Mouse (Mus musculus) c-Kit-positive CD71-positive TER-119-positive erythroid progenitor cells, embryonic 14.5 days (primary cell): ENCODE results near the gene Tbcb.
"Not testable (repeated sequence)": the region's sequence is repeated elsewhere in the genome, so short reads cannot be mapped to it uniquely, and the experiment has no call there.

Experiments used
- DNase-seq: peaks from one replicate; pipeline ENCODE4 v3.0.0-alpha.2; 2013; ENCODE audit warnings: low spot score

Tbcb gene

GRCm38 (mm10) chr7:30231669-30232454, at the start of gene Tbcb, which contains the start of gene Polr2i:
TSS of gene Tbcb (minus strand) at chr7:30232272.
TSS of gene Polr2i (plus strand) at chr7:30231948.
- DNase-seq = peak; percentile 97

GRCm38 (mm10) chr7:30281522-30281921, 49.5 kb upstream of the Tbcb start:
- DNase-seq = no peak

DNA sequence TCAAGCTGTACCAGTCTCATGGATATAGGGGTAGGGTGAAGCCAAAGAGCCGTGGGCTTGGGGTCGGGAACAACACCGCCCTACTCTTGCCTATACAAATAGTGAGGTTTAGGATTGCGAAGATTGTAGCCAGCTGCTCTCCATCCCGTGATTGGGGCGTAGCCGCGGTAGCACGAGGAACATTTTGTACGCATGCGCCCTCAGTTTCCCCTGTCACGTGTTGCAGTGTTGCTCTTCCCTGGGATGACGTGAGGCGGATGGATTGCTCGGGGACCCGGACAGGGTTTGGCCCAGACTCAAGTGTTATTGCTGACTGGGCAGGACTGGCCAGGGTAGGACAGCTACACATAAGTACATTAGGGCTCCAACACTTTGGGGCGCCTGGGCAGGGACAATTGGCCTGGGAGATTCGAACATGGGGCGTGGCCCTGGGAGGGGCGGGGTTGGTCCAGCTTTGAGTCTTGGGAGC, 48.6 kb upstream of the Tbcb start:
- DNase-seq = peak; percentile 79

DNA sequence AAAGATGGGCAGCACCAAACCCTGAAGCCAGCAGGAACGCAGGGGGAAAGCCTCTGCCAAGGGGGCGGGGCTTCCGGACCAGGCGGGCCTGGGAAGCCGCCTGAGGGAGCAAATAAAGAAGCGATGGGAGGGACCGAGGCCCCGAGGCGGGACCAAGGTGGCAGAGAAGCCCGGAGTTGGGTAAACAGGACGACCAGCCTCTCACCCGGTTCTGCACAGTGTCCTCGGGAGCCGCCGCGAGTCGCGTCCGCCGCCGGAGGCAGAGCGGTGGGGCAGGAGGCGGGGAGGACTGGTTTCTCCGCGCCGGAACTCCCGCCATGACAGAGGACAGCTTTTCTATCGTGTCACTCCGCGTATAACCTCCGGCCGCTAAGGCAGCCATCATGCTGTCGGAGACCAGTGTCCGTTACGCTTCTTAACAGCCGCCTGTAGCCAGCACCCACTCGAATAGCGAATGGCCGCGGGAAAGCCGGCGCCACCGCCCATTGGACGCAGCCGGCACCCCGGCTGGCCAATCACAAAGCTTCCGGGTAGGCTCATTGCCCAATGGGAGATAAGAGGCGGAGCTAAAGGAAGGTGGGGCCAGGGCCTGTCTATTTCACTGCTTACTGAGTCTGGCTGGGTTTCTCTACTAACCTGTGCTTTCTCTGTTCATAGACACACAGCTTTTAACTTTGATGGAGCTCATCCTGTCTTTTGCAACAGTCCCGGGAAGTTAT, 48.0 kb upstream of the Tbcb start, which contains the start of the genes Thap8 and Wdr62:
Gene Thap8 (plus strand): TSS at position 144 of the 719 bp plus-strand sequence.
Gene Wdr62 (minus strand): TSS at position 469 of the 719 bp plus-strand sequence.
- peak; percentile 93 for DNase-seq

GRCm38 (mm10) chr7:30279536-30279935, 47.5 kb upstream of the Tbcb start:
- DNase-seq = no peak

DNA sequence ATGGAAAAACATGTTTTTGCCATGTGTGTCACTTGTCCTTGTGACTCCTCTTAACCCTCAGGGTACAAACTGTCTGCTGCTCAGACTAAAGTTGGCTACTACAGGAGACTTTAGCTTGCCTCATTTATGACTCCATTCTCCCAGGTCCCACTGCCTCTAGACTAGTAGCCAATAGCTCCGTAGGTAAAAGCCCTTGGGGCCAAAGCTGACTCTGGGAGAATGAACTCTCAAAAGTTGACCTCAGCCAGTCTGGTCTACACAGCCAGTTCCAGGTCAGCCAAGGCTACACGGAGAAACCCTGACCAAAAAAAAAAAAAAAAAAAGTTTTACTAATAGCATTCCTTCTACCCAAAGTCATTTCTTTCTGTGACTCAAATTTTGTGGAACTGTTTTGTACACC, 46.8 kb upstream of the Tbcb start:
- DNase-seq = no peak

DNA sequence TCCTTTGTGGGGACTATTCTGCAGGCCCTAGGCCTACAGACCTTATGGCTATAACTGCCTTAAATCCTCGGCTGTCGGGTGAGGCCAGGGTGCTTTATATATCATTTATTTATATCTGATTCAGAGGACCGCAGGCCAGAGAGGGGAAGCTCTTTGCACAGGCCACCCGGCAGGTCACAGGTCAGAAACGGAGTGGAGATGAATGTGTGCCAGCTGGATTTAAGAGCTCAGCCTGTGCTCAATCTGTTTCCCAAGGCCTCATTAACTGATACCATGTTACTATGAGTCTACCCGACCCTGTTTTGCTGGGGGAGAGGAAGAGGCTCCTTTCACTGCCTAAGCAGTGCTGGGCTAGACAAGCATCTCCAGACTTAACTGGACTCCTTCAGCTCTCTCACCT, 42.3 kb upstream of the Tbcb start:
- no peak for DNase-seq

DNA sequence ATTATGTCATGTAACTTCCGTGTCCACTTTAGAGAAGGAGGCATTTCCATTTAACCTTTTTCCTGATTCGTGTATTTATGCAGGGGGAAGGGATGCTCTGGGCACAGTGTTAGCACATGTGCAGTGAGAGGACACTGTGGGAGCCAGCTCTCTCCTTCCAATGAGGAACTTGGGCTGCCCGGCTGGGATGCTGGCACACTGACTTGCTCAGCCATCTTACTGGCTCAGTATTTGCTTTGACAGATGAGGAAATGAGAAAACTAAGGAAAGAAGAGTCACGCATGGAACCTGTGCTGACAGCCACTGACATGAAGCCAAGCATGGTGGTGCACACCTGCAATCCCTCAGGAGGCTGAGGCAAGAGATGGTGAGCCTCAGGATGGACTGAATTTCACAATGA, 37.6 kb upstream of the Tbcb start:
- DNase-seq = no peak

- no peak for DNase-seq
Measured at GRCm38 (mm10) chr7:30266780-30267179, 34.7 kb upstream of the Tbcb start.

GRCm38 (mm10) chr7:30265935-30266334, 33.9 kb upstream of the Tbcb start:
- DNase-seq = no peak

- DNase-seq = no peak
Measured at GRCm38 (mm10) chr7:30265531-30265930, 33.5 kb upstream of the Tbcb start.

DNA sequence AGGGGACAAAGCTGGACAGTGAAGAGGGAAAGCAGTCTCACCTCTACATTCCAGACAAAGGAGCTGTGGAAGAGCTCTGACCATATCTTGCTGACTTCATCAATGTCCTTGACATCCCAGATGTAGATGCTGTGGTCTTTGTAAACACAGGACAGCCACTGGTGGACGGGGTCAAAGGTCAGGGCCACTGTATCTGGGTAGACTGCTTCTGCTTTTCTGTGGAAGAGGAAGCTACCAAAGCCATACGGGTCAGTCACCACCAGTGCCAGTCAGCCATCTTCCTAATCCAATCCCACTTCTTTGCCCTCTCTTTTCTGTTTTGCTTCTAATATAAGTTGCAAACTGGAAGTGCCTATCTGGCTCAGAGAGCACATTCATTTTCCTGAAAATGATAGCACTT, 33.0 kb upstream of the Tbcb start:
- no peak for DNase-seq

DNA sequence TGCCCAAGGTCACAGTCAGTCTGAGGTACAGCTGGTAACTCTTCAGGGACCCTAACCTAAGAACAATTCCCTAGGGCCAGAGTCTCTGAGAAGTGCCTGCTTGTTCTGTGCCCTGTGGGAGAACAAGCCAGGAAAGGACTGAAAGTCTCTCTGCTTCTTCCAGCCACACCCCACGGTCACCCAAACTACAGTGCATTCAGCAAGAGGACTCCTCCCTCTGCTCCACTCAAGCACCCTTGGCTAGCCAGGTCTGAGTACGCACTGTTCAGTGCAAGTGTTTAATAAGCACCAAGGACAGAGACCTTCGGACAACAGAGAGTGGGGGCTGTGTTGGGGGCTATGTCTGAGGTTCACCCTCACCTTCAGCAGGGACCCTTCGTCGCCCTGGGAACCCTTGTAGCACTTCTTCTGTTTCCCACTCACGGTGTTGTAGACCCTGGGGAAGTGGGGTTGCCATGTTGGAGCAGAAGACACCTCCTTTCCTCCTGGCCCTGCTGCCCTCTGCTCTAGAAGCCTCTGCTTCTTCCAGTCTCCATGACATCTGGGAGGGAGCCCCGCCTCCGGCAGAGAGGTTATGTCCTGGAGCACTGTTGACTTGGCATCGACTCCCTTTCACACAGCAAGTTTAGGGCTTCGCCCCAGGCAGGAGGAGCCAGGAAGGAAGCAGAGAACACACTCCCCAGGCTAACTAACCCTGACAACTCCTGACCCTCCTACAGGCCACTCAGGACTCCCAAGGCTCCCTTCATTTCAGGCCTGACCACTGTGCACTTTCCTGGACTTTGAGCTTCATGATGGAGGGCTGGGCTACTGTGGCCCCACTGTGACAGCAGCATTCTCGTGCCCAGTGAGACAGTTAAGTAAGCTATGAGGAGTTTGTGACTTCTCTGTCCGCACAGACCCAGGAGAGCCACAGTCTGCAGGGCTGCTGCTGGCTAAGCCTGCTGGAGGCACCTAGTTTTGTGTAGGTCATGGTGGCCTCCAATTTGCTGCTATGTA, 20.2 kb upstream of the Tbcb start:
- no peak for DNase-seq

GRCm38 (mm10) chr7:30237374-30237773, 5.3 kb upstream of the Tbcb start:
- not testable (repeated sequence) for DNase-seq

DNA sequence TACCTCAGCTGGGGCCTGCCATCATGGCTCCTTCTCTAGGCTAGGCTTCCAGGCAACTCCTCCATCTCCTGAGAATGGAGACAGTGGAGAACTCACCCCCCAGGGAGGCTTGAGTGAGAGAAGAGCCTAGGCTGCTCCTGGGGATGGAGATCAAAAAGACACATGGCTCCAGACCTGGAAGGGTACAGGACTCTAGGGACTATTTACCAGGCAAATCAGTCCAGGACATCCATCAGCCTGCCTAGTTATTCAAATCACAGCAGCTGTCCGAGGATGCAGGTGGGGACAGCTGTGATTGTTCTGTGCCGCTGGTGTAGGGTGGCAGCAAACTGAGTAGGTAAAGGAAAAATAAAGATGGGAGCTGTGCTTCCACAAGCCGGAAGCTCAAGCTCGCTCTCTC, 3.6 kb upstream of the Tbcb start, which contains the start of gene Ovol3:
Gene Ovol3 (minus strand): TSS at position 101 of the 400 bp plus-strand sequence.
- no peak for DNase-seq

GRCm38 (mm10) chr7:30235091-30235490, 3.0 kb upstream of the Tbcb start:
- no peak for DNase-seq

- DNase-seq = no peak
Measured at GRCm38 (mm10) chr7:30234276-30234858, 2.3 kb upstream of the Tbcb start.

DNA sequence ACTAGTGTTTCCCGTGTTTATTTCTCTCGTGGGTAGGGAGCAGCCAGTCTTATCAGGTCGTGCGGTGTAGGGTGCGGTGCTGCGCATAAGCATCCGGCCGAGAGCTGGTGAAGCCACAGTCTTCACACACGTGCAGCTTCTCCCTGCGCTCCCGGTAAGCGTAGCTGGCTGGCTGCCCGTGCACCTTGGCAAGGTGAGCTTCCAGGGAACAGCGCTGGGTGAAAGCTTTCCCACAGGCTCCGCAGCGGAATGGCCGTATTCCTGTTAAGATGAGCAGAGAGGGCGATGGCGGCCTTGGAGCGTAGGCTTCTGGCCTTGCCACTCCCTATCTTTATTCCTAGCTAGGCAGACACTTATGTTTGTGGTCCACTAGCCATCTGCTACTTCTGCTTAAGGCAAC, 1.3 kb upstream of the Tbcb start:
- no peak for DNase-seq

- peak; percentile 63 for DNase-seq
Measured at GRCm38 (mm10) chr7:30232631-30233148, 618 bp upstream of the Tbcb start.

- peak; percentile 18 for DNase-seq
Measured at GRCm38 (mm10) chr7:30231328-30231668, 774 bp downstream of the Tbcb start.

DNA sequence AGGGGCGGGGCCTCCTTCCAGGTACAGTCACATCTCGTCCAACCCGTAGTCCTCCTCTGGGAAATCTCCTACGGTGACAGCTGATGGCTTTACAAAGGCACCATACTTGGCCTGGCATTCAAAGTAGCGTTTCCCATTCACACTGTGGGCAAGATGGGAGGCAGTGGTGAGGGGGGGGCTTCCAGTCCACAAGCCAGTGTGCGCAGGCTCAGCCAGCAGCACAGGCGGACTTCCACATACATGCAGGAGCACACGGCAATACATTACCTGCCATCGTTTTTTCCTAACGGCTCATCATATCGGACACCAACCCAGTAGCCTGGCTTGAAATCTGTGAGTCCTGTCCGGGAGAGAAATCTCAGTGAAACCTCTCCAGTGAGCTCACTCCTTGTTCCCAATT, 7.9 kb downstream of the Tbcb start:
- DNase-seq = no peak
